27 mouse cellular contexts compared by ENCODE assay signal in genomic region chr14:8036406-8036805, GRCm38 (mm10). TPM values are rescaled to one million over a fixed set of nuclear protein-coding genes. Genes with fewer than 3 reads are reported as not detected.
A peak's percentile ranks its signal among the peaks of the same experiment; 100 is the strongest.
DNase-seq lines count a peak whose midpoint lies in the region; ATAC-seq and TF ChIP-seq lines count a peak whose summit lies in the region.
"Had no signal": no experiment of that assay in that cellular context is flagged by ENCODE, and none has a peak within 500 bp of the region (broad histone marks: within the 10 kb centered on the region; RNA-seq: fewer than 3 reads in every experiment).

No protein-coding gene starts in this region.

- H3K4me3 ChIP-seq in kidney, embryonic 16.5 days (ENCODE audit: low read length) = no peak overlapping the region
- H3K4me3 ChIP-seq in liver, adult 2 months (ENCODE audit: insufficient read depth, low read depth, low read length) = no peak overlapping the region
- H3K4me3 ChIP-seq: embryonic facial prominence, embryonic 12.5 days; embryonic facial prominence, embryonic 15.5 days; gastrocnemius, adult 2 months; heart, embryonic 12.5 days; heart, embryonic 15.5 days; hindbrain, embryonic 15.5 days had no signal

- no peaks in the 10 kb centered on the region for H3K9me3 ChIP-seq in kidney, embryonic 16.5 days (ENCODE audit: low read length)
- H3K9me3 ChIP-seq: embryonic facial prominence, embryonic 12.5 days; embryonic facial prominence, embryonic 15.5 days; heart, embryonic 12.5 days; heart, embryonic 15.5 days; hindbrain, embryonic 15.5 days had no signal

- no peaks in the 10 kb centered on the region for H3K27me3 ChIP-seq in kidney, embryonic 16.5 days (ENCODE audit: insufficient read depth, low read length)
- H3K27me3 ChIP-seq in liver, adult 2 months (ENCODE audit: control insufficient read depth, insufficient read depth, low read length) = no peaks in the 10 kb centered on the region
- H3K27me3 ChIP-seq: embryonic facial prominence, embryonic 12.5 days; embryonic facial prominence, embryonic 15.5 days; heart, embryonic 12.5 days; heart, embryonic 15.5 days; hindbrain, embryonic 15.5 days; Patski had no signal

- no peak overlapping the region for H3K27ac ChIP-seq in kidney, embryonic 16.5 days (ENCODE audit: low read length)
- peak overlapping the region; percentile 79 for H3K27ac ChIP-seq in liver, adult 2 months (replicated peaks; ENCODE audit: insufficient read depth, low read depth, low read length)
- H3K27ac ChIP-seq: embryonic facial prominence, embryonic 12.5 days; embryonic facial prominence, embryonic 15.5 days; gastrocnemius, adult 2 months; heart, embryonic 15.5 days; hindbrain, embryonic 15.5 days had no signal

- no peaks in the 10 kb centered on the region for H3K4me1 ChIP-seq in kidney, embryonic 16.5 days (ENCODE audit: insufficient read depth, low read length)
- peaks cover 50% of the 10 kb centered on the region for H3K4me1 ChIP-seq in liver, adult 2 months (ENCODE audit: control insufficient read depth, insufficient read depth, low read length)
- H3K4me1 ChIP-seq: embryonic facial prominence, embryonic 12.5 days; embryonic facial prominence, embryonic 15.5 days; heart, embryonic 12.5 days; heart, embryonic 15.5 days had no signal

- ATAC-seq in kidney, embryonic 16.5 days (ENCODE audit: low FRiP score, low TSS enrichment) = no peak
- no peak for ATAC-seq in megakaryocyte, adult 5-6 weeks (ENCODE audit: poor library complexity, severe bottlenecking)
- ATAC-seq: forebrain, embryonic 14.5 days; forebrain, postnatal 0 days; Patski had no signal

- H3K79me2 ChIP-seq in liver, adult 2 months (ENCODE audit: control insufficient read depth, insufficient read depth, low read length) = no peaks in the 10 kb centered on the region

- H3K36me3 ChIP-seq in kidney, embryonic 16.5 days (ENCODE audit: insufficient read depth, low read length) = no peaks in the 10 kb centered on the region
- H3K36me3 ChIP-seq in liver, adult 2 months (ENCODE audit: control insufficient read depth, insufficient read depth, low read length) = peaks cover 2% of the 10 kb centered on the region; the same call in 1 of the 2 replicates
- H3K36me3 ChIP-seq: embryonic facial prominence, embryonic 15.5 days; heart, embryonic 12.5 days; heart, embryonic 15.5 days had no signal

- no peak for TF ChIP-seq CTCF in liver, adult 2 months (IDR thresholded peaks at IDR 0.05; ENCODE audit: low read depth, low read length)

- WGBS in kidney, embryonic 16.5 days = 80% methylated on average over 5 of the region's 5 CpGs
- WGBS in liver, adult 2 months = 93% methylated on average over 5 of the region's 5 CpGs

- peak; percentile 2 for DNase-seq in cerebellum, adult 11-12 months
- DNase-seq in cerebellum, postnatal 10 days = no peak
- peak; percentile 30 for DNase-seq in kidney, adult 9 months
- no peak for DNase-seq in liver, adult 2 months (ENCODE audit: extremely low read depth, low read depth, low spot score)
- no peak for DNase-seq in liver
- peak; percentile 11 for DNase-seq in mesoderm, embryonic 11.5 days (ENCODE audit: low read depth, low spot score)
- DNase-seq: adrenal gland, adult 2 months; adrenal gland, postnatal 25 days; cerebellum, adult 18-20 months; cerebellum, adult 9-10 months; cerebellum, postnatal 25 days; forebrain, postnatal 0 days; gastrocnemius, adult 2 months; gastrocnemius, postnatal 14 days; heart, postnatal 10 days; heart, postnatal 4 days had no signal

- no peak for TF ChIP-seq POLR2A in liver, adult 2 months (IDR thresholded peaks at IDR 0.05; ENCODE audit: extremely low read depth, insufficient read depth, low read length)

- H3K9ac ChIP-seq in kidney, embryonic 16.5 days (replicated peaks; ENCODE audit: low read length) = no peak overlapping the region
- H3K9ac ChIP-seq in liver, adult 2 months (ENCODE audit: low read depth, low read length) = peak overlapping the region; percentile 34; the same call in 1 of the 2 replicates
- H3K9ac ChIP-seq: embryonic facial prominence, embryonic 12.5 days; embryonic facial prominence, embryonic 15.5 days; forebrain, postnatal 0 days; heart, embryonic 12.5 days; heart, embryonic 15.5 days; hindbrain, embryonic 15.5 days had no signal

- no peak overlapping the region for H3K4me2 ChIP-seq in kidney, embryonic 16.5 days (replicated peaks; ENCODE audit: low read depth, low read length)
- H3K4me2 ChIP-seq: embryonic facial prominence, embryonic 12.5 days; embryonic facial prominence, embryonic 15.5 days; heart, embryonic 12.5 days; heart, embryonic 15.5 days; hindbrain, embryonic 15.5 days had no signal

RNA-seq across cellular contexts. Expression of gene Abhd6, which starts 33.7 kb away (rescaled TPM):
- polyA plus RNA-seq in kidney, embryonic 16.5 days (2015; fragmentation: Nextera tagmentation; extraction: Ambion mirVana) = 29.6 and 33.5 TPM in 2 replicates
- 17.4 and 29.2 TPM in 2 replicates for total RNA-seq in liver, adult 2 months (2014; rRNA removed)
- polyA plus RNA-seq in liver, adult 2 months (2012; rRNA removed) = 39.6 and 45.2 TPM in 2 replicates
- 0.80 and 1.5 TPM in 2 replicates for total RNA-seq in megakaryocyte, adult 5-6 weeks (2015)
- 0.66 TPM in 1 of 2 replicates, not detected in the other for total RNA-seq in megakaryocyte, adult 5-6 weeks (2017)

RNA-seq across cellular contexts. Expression of gene Dnase1l3, which starts 42.0 kb away (rescaled TPM):
- 0.30 and 0.31 TPM in 2 replicates for polyA plus RNA-seq in kidney, embryonic 16.5 days (2015; fragmentation: Nextera tagmentation; extraction: Ambion mirVana)
- total RNA-seq in liver, adult 2 months (2014; rRNA removed) = 10.0 and 10.9 TPM in 2 replicates
- 20.5 and 24.3 TPM in 2 replicates for polyA plus RNA-seq in liver, adult 2 months (2012; rRNA removed)
- 0.02 and 0.07 TPM in 2 replicates for total RNA-seq in megakaryocyte, adult 5-6 weeks (2015)
- total RNA-seq in megakaryocyte, adult 5-6 weeks (2017) = not detected in 2 replicates
- total RNA-seq: common myeloid progenitor, adult 5-6 weeks; forebrain, postnatal 0 days; gastrocnemius, adult 2 months; heart, postnatal 10 days; heart, postnatal 4 days had no signal
- polyA plus RNA-seq: forebrain, embryonic 11.5 days had no signal

RNA-seq across cellular contexts. Expression of gene Rpp14, which starts 43.8 kb away (rescaled TPM):
- polyA plus RNA-seq in kidney, embryonic 16.5 days (2015; fragmentation: Nextera tagmentation; extraction: Ambion mirVana) = 54.1 and 58.6 TPM in 2 replicates
- total RNA-seq in liver, adult 2 months (2014; rRNA removed) = 18.8 and 19.5 TPM in 2 replicates
- polyA plus RNA-seq in liver, adult 2 months (2012; rRNA removed) = 5.4 and 6.9 TPM in 2 replicates
- 14.7 and 14.9 TPM in 2 replicates for total RNA-seq in megakaryocyte, adult 5-6 weeks (2015)
- total RNA-seq in megakaryocyte, adult 5-6 weeks (2017) = 12.4 and 13.8 TPM in 2 replicates

Comparison
In these comparisons a context has a peak if more than half of its experiments do, and no peak if none do; other contexts are left out.
1. DNase-seq: peak in cerebellum, adult 11-12 months (single experiment), kidney, adult 9 months (single experiment) and mesoderm, embryonic 11.5 days (single experiment); none in cerebellum, postnatal 10 days (0 of 2), liver, adult 2 months (single experiment) and liver (single experiment).
2. RNA of gene Dnase1l3, which starts 42.0 kb away (total RNA-seq): 10.0 to 10.9 TPM in liver, adult 2 months; 0.02 to 0.07 TPM in megakaryocyte, adult 5-6 weeks; every median in the first group is over 10 times any median in the second.